Mouse (Mus musculus): ENCODE results near the gene Grip1. TPM values are rescaled to one million over a fixed set of nuclear protein-coding genes. Genes with fewer than 3 reads are reported as not detected.

The Grip1 gene
- polyA plus RNA-seq, 1 experiment from 2014 or later = 16.2 TPM

GRCm38 (mm10) chr10:120030901-120031300, 577.3 kb downstream of the Grip1 start:
- Histone ChIP-seq H3K9me3 (ENCODE audit: control insufficient read depth, low read length) (no peaks in the 10 kb centered on the region), H3K9ac (ENCODE audit: low read length) (no peak overlapping the region), H3K4me2 (ENCODE audit: low read depth) (no peak overlapping the region), H3K27me3 (ENCODE audit: control insufficient read depth, insufficient read depth, low read length) (no peaks in the 10 kb centered on the region), H3K4me3 (ENCODE audit: low read depth, low read length) (no peak overlapping the region), H3K36me3 (ENCODE audit: control insufficient read depth, insufficient read depth, low read length) (no peaks in the 10 kb centered on the region), H3K27ac (ENCODE audit: low read depth, low read length) (no peak overlapping the region), H3K4me1 (ENCODE audit: control insufficient read depth, insufficient read depth, low read length) (no peaks in the 10 kb centered on the region)
- no peak for DNase-seq (ENCODE audit: low spot score)
- ATAC-seq (ENCODE audit: insufficient read depth, low FRiP score, low TSS enrichment) = no peak
- 92% methylated on average over 6 of the region's 6 CpGs for WGBS

- DNase-seq (ENCODE audit: low spot score) = no peak
- Histone ChIP-seq H3K9ac (ENCODE audit: low read length) (no peak overlapping the region), H3K4me3 (ENCODE audit: low read depth, low read length) (no peak overlapping the region), H3K36me3 (ENCODE audit: control insufficient read depth, insufficient read depth, low read length) (no peaks in the 10 kb centered on the region), H3K27ac (ENCODE audit: low read depth, low read length) (no peak overlapping the region), H3K4me2 (ENCODE audit: low read depth) (no peak overlapping the region), H3K4me1 (ENCODE audit: control insufficient read depth, insufficient read depth, low read length) (no peaks in the 10 kb centered on the region), H3K27me3 (ENCODE audit: control insufficient read depth, insufficient read depth, low read length) (no peaks in the 10 kb centered on the region), H3K9me3 (ENCODE audit: control insufficient read depth, low read length) (no peaks in the 10 kb centered on the region)
- WGBS = 86% methylated on average over 8 of the region's 8 CpGs
- ATAC-seq (ENCODE audit: insufficient read depth, low FRiP score, low TSS enrichment) = no peak
These were observed 577.7 kb downstream of the Grip1 start for GRCm38 (mm10) chr10:120031316-120031715.

GRCm38 (mm10) chr10:120033866-120034265, 580.2 kb downstream of the Grip1 start:
- no peaks in the 10 kb centered on the region for H3K4me1 ChIP-seq (ENCODE audit: control insufficient read depth, insufficient read depth, low read length)
- no peak overlapping the region for H3K27ac ChIP-seq (ENCODE audit: low read depth, low read length)
- 87% methylated on average over 9 of the region's 9 CpGs for WGBS
- ATAC-seq (ENCODE audit: insufficient read depth, low FRiP score, low TSS enrichment) = no peak
- no peaks in the 10 kb centered on the region for H3K27me3 ChIP-seq (ENCODE audit: control insufficient read depth, insufficient read depth, low read length)
- no peaks in the 10 kb centered on the region for H3K9me3 ChIP-seq (ENCODE audit: control insufficient read depth, low read length)
- H3K9ac ChIP-seq (ENCODE audit: low read length) = no peak overlapping the region
- no peak for DNase-seq (ENCODE audit: low spot score)
- no peak overlapping the region for H3K4me3 ChIP-seq (ENCODE audit: low read depth, low read length)
- H3K36me3 ChIP-seq (ENCODE audit: control insufficient read depth, insufficient read depth, low read length) = no peaks in the 10 kb centered on the region
- H3K4me2 ChIP-seq (ENCODE audit: low read depth) = no peak overlapping the region

GRCm38 (mm10) chr10:120035211-120035733, 581.6 kb downstream of the Grip1 start:
- Histone ChIP-seq H3K9ac (ENCODE audit: low read length) (no peak overlapping the region), H3K4me1 (ENCODE audit: control insufficient read depth, insufficient read depth, low read length) (no peaks in the 10 kb centered on the region), H3K4me2 (ENCODE audit: low read depth) (no peak overlapping the region), H3K27ac (ENCODE audit: low read depth, low read length) (no peak overlapping the region), H3K27me3 (ENCODE audit: control insufficient read depth, insufficient read depth, low read length) (no peaks in the 10 kb centered on the region), H3K36me3 (ENCODE audit: control insufficient read depth, insufficient read depth, low read length) (no peaks in the 10 kb centered on the region), H3K4me3 (ENCODE audit: low read depth, low read length) (no peak overlapping the region), H3K9me3 (ENCODE audit: control insufficient read depth, low read length) (no peaks in the 10 kb centered on the region)
- DNase-seq (ENCODE audit: low spot score) = no peak
- no peak for ATAC-seq (ENCODE audit: insufficient read depth, low FRiP score, low TSS enrichment)
- 46% methylated on average over 15 of the region's 15 CpGs for WGBS

- DNase-seq (ENCODE audit: low spot score) (no peak), ATAC-seq (ENCODE audit: insufficient read depth, low FRiP score, low TSS enrichment) (no peak)
- WGBS = 53% methylated on average over 6 of the region's 6 CpGs
- Histone ChIP-seq H3K27ac (ENCODE audit: low read depth, low read length) (no peak overlapping the region), H3K36me3 (ENCODE audit: control insufficient read depth, insufficient read depth, low read length) (no peaks in the 10 kb centered on the region), H3K9ac (ENCODE audit: low read length) (no peak overlapping the region), H3K4me3 (ENCODE audit: low read depth, low read length) (no peak overlapping the region), H3K4me2 (ENCODE audit: low read depth) (no peak overlapping the region), H3K27me3 (ENCODE audit: control insufficient read depth, insufficient read depth, low read length) (no peaks in the 10 kb centered on the region), H3K9me3 (ENCODE audit: control insufficient read depth, low read length) (no peaks in the 10 kb centered on the region), H3K4me1 (ENCODE audit: control insufficient read depth, insufficient read depth, low read length) (no peaks in the 10 kb centered on the region)
These were observed 582.2 kb downstream of the Grip1 start for GRCm38 (mm10) chr10:120035824-120036223.

- no peaks in the 10 kb centered on the region for H3K27me3 ChIP-seq (ENCODE audit: control insufficient read depth, insufficient read depth, low read length)
- DNase-seq (ENCODE audit: low spot score) (no peak), ATAC-seq (ENCODE audit: insufficient read depth, low FRiP score, low TSS enrichment) (no peak)
- no peak overlapping the region for H3K9ac ChIP-seq (ENCODE audit: low read length)
- no peak overlapping the region for H3K27ac ChIP-seq (ENCODE audit: low read depth, low read length)
- no peaks in the 10 kb centered on the region for H3K36me3 ChIP-seq (ENCODE audit: control insufficient read depth, insufficient read depth, low read length)
- no peak overlapping the region for H3K4me2 ChIP-seq (ENCODE audit: low read depth)
- 84% methylated on average over 5 of the region's 5 CpGs for WGBS
- no peaks in the 10 kb centered on the region for H3K4me1 ChIP-seq (ENCODE audit: control insufficient read depth, insufficient read depth, low read length)
- no peaks in the 10 kb centered on the region for H3K9me3 ChIP-seq (ENCODE audit: control insufficient read depth, low read length)
- no peak overlapping the region for H3K4me3 ChIP-seq (ENCODE audit: low read depth, low read length)
These were observed 584.6 kb downstream of the Grip1 start for GRCm38 (mm10) chr10:120038194-120038593.

GRCm38 (mm10) chr10:120044237-120044636, 590.6 kb downstream of the Grip1 start:
- Histone ChIP-seq H3K9ac (ENCODE audit: low read length) (no peak overlapping the region), H3K9me3 (ENCODE audit: control insufficient read depth, low read length) (no peaks in the 10 kb centered on the region), H3K4me1 (ENCODE audit: control insufficient read depth, insufficient read depth, low read length) (no peaks in the 10 kb centered on the region), H3K27ac (ENCODE audit: low read depth, low read length) (no peak overlapping the region), H3K27me3 (ENCODE audit: control insufficient read depth, insufficient read depth, low read length) (no peaks in the 10 kb centered on the region), H3K36me3 (ENCODE audit: control insufficient read depth, insufficient read depth, low read length) (no peaks in the 10 kb centered on the region), H3K4me2 (ENCODE audit: low read depth) (no peak overlapping the region), H3K4me3 (ENCODE audit: low read depth, low read length) (no peak overlapping the region)
- 79% methylated on average over 6 of the region's 6 CpGs for WGBS
- ATAC-seq (ENCODE audit: insufficient read depth, low FRiP score, low TSS enrichment) (no peak), DNase-seq (ENCODE audit: low spot score) (no peak)

GRCm38 (mm10) chr10:120044714-120045234, 591.1 kb downstream of the Grip1 start:
- 0 out of 2 replicates have a peak, but pooled peaks cover 1% of the 10 kb centered on the region for H3K36me3 ChIP-seq (ENCODE audit: control insufficient read depth, insufficient read depth, low read length)
- H3K27me3 ChIP-seq (ENCODE audit: control insufficient read depth, insufficient read depth, low read length) = no peaks in the 10 kb centered on the region
- H3K4me3 ChIP-seq (ENCODE audit: low read depth, low read length) = no peak overlapping the region
- H3K4me1 ChIP-seq (ENCODE audit: control insufficient read depth, insufficient read depth, low read length) = no peaks in the 10 kb centered on the region
- no peaks in the 10 kb centered on the region for H3K9me3 ChIP-seq (ENCODE audit: control insufficient read depth, low read length)
- H3K4me2 ChIP-seq (ENCODE audit: low read depth) = no peak overlapping the region
- 52% methylated on average over 2 of the region's 2 CpGs for WGBS
- no peak overlapping the region for H3K9ac ChIP-seq (ENCODE audit: low read length)
- no peak for DNase-seq (ENCODE audit: low spot score)
- ATAC-seq (ENCODE audit: insufficient read depth, low FRiP score, low TSS enrichment) = peak; percentile 50; the same call in 1 of the 2 replicates
- no peak overlapping the region for H3K27ac ChIP-seq (ENCODE audit: low read depth, low read length)

GRCm38 (mm10) chr10:120060579-120061237, 607.1 kb downstream of the Grip1 start:
- Histone ChIP-seq H3K27ac (ENCODE audit: low read depth, low read length) (no peak overlapping the region), H3K36me3 (ENCODE audit: control insufficient read depth, insufficient read depth, low read length) (no peaks in the 10 kb centered on the region), H3K9ac (ENCODE audit: low read length) (no peak overlapping the region), H3K4me3 (ENCODE audit: low read depth, low read length) (no peak overlapping the region), H3K27me3 (ENCODE audit: control insufficient read depth, insufficient read depth, low read length) (no peaks in the 10 kb centered on the region), H3K9me3 (ENCODE audit: control insufficient read depth, low read length) (no peaks in the 10 kb centered on the region), H3K4me2 (ENCODE audit: low read depth) (no peak overlapping the region), H3K4me1 (ENCODE audit: control insufficient read depth, insufficient read depth, low read length) (no peaks in the 10 kb centered on the region)
- ATAC-seq (ENCODE audit: insufficient read depth, low FRiP score, low TSS enrichment) (no peak), DNase-seq (ENCODE audit: low spot score) (no peak)
- WGBS = 87% methylated on average over 10 of the region's 10 CpGs

All from neural tube, embryonic 11.5 days (tissue).